Mouse (Mus musculus): Measurements from ENCODE around the gene Hectd4.
A peak's percentile ranks its signal among the peaks of the same experiment; 100 is the strongest.
"Not testable (repeated sequence)": the region's sequence is repeated elsewhere in the genome, so short reads cannot be mapped to it uniquely, and the experiment has no call there.

Hectd4 gene

DNA sequence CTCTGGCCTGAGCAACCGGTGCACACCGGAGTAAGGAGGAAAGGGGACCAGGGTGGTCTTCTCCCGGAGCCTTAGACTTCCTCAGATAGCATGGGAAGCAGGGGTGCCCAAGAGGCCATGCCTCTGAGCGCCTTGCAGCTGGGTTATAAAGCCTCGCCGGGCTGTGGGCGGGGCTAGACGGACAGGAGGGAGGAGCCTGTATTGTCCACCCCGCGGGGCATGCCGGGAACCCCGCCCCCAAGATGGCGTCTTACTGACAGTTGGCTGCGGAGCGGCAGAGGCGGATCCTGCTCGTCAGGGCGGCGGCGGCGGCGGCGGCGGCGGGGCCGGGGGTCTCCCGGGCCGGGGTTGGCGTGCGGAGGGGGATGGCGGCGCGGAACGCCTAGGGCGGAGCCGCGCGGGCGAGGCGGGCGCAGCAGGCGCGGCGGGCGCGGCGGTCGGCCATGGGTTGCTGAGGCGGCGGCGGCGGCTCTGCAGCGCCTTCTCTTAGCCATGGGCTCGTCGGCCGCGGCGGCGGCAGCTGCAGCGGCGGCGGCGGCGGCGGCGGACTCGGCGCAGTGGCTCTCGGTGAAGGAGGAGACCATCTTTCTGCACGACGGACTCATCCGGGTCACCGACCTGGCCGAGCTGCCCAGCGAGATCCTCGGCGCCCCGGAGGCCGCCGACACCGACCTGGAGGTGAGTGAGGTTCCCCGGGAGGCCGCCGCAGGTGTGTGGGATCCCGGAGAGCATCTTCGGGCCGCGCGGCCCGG lies at the start of gene Hectd4:
TSS of gene Hectd4 (plus strand) at position 240 of the 752 bp plus-strand sequence.
- DNase-seq, result peak; percentile 98

DNA sequence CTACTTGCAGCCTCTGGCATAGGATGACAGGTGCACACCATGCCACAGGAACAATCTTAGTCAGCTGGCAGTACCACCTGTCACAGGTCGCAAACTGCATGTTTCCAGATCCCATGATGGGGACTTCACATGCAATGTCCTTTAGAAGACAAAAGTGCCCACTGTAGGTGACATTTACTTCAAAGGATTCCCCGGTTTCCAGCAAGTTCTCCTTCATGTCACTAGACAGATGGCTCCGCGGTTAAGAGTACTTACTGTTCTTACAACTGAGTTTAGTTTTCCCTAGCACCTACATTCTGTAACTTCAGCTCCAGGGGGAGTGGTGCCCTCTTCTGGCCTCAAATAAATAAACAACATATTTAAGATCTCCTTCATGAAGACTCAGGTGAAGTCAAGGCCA lies 47.2 kb upstream of the Hectd4 start:
- DNase-seq, result peak; percentile 33

GRCm38 (mm10) chr5:121179077-121179857 lies 40.8 kb upstream of the Hectd4 start:
- DNase-seq, result no peak

DNA sequence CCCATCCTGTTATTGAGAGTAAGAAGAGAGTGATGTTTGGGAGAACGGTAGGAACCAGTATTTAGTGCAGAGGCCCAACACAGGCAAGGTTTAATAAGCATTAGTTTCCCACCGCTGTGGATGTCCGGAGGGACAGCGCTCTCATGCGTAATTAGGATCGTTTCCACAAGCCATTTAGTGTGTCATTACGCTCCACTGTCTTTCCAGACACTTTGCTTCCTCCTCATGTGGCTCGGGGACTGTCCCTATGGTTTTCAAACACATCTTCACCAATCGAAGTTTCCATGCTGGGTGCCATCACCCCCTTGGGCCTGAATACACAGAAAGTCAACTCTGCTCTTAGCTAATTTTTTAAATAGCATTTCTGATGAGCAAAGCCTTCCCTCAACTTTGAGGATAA lies 36.8 kb upstream of the Hectd4 start:
- no peak for DNase-seq

DNA sequence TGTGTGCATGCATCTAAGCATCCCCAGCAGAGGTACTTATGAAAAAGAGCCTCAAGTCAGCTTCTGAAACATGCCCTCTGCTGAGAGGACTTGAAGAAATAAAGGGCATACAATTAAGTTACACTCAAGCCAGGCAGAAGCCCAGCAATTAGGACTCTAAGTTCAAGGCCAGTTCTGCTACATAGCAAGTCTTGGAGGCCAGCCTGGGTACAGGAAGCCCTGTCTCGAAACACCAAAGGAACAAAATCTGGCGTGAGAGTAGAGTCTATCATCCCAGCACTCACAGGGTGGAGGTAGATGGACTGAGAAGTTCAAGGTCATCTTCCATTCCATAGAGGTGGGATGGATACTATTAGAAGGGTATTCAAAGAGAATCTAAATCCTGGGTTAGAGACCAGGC lies 35.6 kb upstream of the Hectd4 start:
- DNase-seq, result no peak

- peak; percentile 39 for DNase-seq
Observed at GRCm38 (mm10) chr5:121184945-121185551, 35.0 kb upstream of the Hectd4 start.

- no peak for DNase-seq
Observed at GRCm38 (mm10) chr5:121187580-121188001, 32.4 kb upstream of the Hectd4 start.

DNA sequence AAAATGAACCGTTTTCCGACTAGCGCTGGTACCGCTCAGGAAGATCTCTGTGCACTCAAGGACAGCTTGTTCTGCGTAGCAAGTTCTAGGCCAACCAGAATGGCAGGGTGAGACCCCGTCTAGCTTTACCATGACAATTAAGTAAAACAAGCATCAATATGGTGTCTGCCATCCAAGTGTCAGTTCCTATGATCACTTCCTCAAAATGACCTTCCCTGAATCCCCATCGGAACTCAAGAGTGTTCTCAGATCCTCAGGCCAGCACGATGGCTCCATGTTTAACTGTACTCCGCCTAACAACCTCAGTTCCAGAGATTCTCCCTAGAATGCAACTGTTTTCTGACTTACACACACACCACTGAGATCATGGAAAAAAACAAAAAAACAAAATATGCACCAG lies 31.8 kb upstream of the Hectd4 start:
- no peak for DNase-seq

DNA sequence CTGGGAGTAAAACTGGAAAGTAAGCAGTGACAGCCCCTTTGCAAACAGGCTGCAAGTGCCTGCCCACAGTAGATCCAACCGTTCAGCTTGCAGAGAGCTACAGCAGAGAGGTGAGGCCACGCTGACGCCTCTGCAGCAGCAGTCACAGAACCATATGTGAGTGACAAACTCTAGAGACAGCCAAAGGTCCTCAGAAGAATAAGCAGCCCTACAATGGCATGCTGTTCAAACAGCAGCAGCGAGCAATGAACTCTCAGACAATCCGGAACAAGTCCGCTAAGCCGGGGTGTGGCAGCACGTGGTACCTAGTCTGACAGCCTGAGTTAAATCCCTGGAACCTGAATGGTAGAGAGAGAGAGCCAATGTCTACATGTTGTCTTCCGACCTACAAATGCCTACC lies 30.8 kb upstream of the Hectd4 start:
- no peak for DNase-seq

GRCm38 (mm10) chr5:121190210-121190835 lies 29.7 kb upstream of the Hectd4 start:
- peak; percentile 14 for DNase-seq

- peak; percentile 80 for DNase-seq
Observed at GRCm38 (mm10) chr5:121190836-121191583, 29.0 kb upstream of the Hectd4 start, which contains the start of gene Ptpn11. Ptpn11 (minus strand) TSS chr5:121191397.

GRCm38 (mm10) chr5:121191584-121191906 lies 28.5 kb upstream of the Hectd4 start:
- no peak for DNase-seq

DNA sequence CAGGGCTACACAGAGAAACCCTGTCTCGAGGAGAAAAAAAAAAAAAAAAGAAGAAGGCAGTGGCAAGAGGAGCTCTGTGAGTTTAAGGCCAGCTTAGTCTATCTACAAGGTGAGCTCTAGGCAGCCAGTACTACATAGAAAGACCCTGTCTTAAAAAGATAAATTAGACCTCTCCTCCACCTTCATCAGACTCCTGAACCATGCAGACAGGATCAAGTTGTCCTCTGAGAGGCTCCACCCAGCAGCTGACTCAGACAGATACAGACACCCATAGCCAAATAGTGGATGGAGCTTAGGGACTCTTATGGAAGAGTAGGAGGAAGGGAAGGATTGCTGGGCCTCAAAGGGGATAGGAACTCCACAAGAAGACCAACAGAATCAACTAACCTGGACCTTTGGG lies 25.8 kb upstream of the Hectd4 start:
- no peak for DNase-seq

GRCm38 (mm10) chr5:121196764-121197163 lies 23.3 kb upstream of the Hectd4 start:
- DNase-seq, result no peak

GRCm38 (mm10) chr5:121197337-121197736 lies 22.7 kb upstream of the Hectd4 start:
- no peak for DNase-seq

DNA sequence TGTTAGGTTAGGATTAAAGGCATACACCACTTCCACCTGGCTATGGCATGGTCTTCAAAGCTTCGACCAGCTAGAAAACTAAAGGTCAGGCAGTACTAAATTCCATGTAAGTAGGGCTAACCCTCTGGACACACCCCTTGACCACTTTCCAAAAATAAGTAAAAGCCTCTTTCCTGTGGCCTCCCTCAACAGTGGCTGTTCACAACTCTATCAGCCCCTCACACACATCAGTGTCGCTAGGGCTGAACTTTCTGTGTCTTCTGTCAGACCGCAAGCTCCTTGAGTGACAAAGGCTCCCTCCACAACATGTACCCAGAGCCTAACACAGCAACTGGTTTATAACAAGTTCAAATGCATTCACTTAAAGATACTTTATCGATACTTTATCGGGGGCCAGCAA lies 21.6 kb upstream of the Hectd4 start:
- DNase-seq, result no peak

- peak; percentile 77 for DNase-seq
Observed at GRCm38 (mm10) chr5:121201739-121202138, 18.3 kb upstream of the Hectd4 start.

GRCm38 (mm10) chr5:121202467-121202866 lies 17.6 kb upstream of the Hectd4 start:
- DNase-seq, result no peak

GRCm38 (mm10) chr5:121204132-121205089 lies 15.6 kb upstream of the Hectd4 start, which contains the start of gene Rpl6:
Rpl6 (plus strand) TSS chr5:121204481.
- peak; percentile 89 for DNase-seq

DNA sequence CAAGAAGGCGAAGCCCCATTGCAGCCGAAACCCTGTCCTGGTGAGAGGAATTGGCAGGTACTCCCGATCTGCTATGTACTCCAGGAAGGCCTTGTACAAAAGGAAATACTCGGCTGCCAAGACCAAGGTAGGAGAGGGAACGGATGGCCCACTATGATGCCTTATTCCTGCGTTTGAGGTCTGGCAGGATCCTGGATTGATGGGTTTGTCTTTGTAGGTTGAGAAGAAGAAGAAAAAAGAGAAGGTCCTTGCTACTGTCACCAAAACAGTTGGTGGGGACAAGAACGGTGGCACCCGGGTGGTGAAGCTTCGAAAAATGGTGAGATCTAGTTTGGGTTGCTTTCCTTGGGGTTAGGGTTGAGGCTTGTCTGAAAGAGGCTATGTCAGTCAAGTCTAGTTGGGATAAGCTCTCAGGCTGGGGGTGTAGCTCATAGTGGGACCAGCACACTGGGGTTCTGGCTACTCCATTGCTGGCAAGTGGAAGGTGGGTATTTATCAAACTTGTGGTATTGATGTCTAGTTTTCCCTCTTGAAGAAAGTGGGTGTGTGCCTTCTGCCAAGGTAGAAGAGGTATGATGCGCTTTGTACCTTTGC lies 14.4 kb upstream of the Hectd4 start:
- not testable (repeated sequence) for DNase-seq

DNA sequence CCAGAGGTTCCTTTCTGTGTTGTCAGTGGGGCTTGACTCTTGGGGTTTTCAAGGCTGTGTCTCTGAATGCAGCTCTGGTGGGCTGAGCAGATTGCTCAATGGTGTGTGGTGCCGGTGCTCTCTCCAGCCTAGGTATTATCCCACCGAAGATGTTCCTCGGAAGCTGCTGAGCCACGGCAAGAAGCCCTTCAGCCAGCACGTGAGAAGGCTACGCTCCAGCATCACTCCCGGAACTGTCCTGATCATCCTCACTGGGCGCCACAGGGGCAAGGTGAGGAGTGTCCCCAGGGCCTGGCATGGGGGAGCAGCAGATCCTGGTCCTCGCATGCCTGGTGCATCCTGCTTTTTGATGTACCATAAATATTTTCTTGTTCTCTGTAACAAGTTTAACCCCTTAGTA lies 13.5 kb upstream of the Hectd4 start:
- no peak for DNase-seq
